Mouse (Mus musculus): ENCODE measurements around the gene Zmynd10. TPM values are rescaled to one million over a fixed set of nuclear protein-coding genes. Genes with fewer than 3 reads are reported as not detected.

Zmynd10 gene
- total and polyA plus RNA-seq, 3 experiments: 1.3 TPM; not detected in 2

DNA sequence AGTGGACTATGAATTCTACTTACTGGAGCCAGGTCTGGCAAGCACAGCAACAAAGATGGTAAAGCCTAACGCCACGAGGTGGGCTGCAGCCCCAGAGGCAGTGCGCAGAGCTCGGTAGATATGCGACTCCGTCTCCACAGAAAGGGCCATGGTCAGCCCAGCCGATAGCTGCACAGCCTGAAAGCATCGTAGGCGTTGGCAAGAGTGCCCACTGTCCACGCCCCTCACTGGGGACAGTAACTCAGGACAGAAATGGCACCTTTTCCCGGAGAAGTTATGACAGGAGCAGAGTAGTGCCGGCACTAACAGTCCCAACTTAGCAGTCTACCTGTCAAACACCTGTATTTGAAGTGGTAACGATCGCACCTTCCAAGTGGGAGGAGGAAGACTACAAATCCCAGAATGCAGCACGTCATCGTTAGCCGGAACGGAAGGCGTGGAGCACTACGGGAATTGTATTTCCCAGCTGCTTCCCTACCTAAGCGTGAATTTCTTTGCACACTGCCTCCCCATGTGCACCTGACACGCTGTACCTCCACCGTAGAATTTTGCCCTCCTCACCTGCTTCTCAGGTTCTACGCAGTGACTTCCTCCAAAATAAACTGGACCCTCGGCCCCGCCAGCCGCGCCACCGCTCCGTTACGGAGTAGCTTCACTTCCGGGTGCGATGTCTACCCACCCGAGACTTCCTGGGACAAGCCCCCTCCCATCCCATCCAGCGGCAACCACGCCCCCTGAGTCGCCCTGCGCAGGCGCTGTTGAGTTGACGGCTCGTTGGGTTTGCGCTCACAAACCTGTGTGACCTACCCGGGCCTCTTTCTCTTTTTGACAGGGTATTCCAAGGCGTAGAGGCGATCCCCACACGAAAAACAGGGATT is 5.4 kb upstream of the Zmynd10 start, which contains the start of the genes Cyb561d2 and Nprl2:
Gene Cyb561d2 (minus strand): TSS at position 720 of the 878 bp plus-strand sequence.
Gene Nprl2 (plus strand): TSS at position 753 of the 878 bp plus-strand sequence.
- no peaks in the 10 kb centered on the region for H3K27me3 ChIP-seq (ENCODE audit: control insufficient read depth, insufficient read depth, low read length)
- WGBS: 1% methylated on average over 46 of the region's 46 CpGs
- TF ChIP-seq POLR2A (IDR thresholded peaks at IDR 0.05; ENCODE audit: insufficient read depth, low read depth, low read length): peak; percentile 84
- TF ChIP-seq CTCF (IDR thresholded peaks at IDR 0.05): no peak
- TF ChIP-seq EP300 (IDR thresholded peaks at IDR 0.05; ENCODE audit: insufficient read depth, low read depth, low read length): peak; percentile 66
- H3K79me2 ChIP-seq (replicated peaks; ENCODE audit: control insufficient read depth, insufficient read depth, low read length): no peaks in the 10 kb centered on the region
- peak within 1 kb of the TSS; percentile 69 for H3K9ac ChIP-seq (ENCODE audit: low read depth, low read length)
- peak within 1 kb of the TSS; percentile 75 for H3K4me3 ChIP-seq
- peaks cover 6% of the 10 kb centered on the region for H3K4me1 ChIP-seq (ENCODE audit: control insufficient read depth, insufficient read depth, low read length)
- H3K27ac ChIP-seq: peak within 1 kb of the TSS; percentile 76
- intact Hi-C loops (cut with DNase I): loop anchor here (1.0 to 10.0 kb wide), 2 partner anchors 8 to 857 kb away; partner anchors contain the start of genes Tex264 and Tmem115
- H3K36me3 ChIP-seq (ENCODE audit: control insufficient read depth, insufficient read depth, low read length): peaks cover 3% of the 10 kb centered on the region; the same call in 1 of the 2 replicates
- peak; percentile 95 to 96 for DNase-seq

DNA sequence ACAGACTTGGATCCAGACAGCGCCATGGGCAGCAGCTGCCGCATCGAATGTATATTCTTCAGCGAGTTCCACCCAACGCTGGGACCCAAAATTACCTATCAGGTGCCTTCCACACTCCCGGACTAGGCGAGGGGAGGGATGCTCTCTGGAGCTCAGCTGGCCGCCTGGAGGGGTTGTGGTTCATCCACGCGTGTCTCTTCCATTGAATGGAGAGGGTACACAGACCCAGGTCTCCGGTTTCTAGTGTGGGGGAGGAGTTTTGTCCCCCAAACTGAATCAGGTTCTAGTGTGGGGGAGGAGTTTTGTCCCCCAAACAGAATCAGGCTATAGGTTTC is 4.8 kb upstream of the Zmynd10 start:
- H3K27me3 ChIP-seq (ENCODE audit: control insufficient read depth, insufficient read depth, low read length): no peaks in the 10 kb centered on the region
- intact Hi-C loops (cut with DNase I): loop anchor here (1.0 to 10.0 kb wide), 2 partner anchors 9 to 858 kb away; partner anchors contain the start of genes Tex264 and Tmem115
- peak overlapping the region; percentile 76 for H3K27ac ChIP-seq
- H3K4me1 ChIP-seq (ENCODE audit: control insufficient read depth, insufficient read depth, low read length): peaks cover 5% of the 10 kb centered on the region; the same call in 1 of the 2 replicates
- 2% methylated on average over 11 of the region's 11 CpGs for WGBS
- no peaks in the 10 kb centered on the region for H3K79me2 ChIP-seq (replicated peaks; ENCODE audit: control insufficient read depth, insufficient read depth, low read length)
- no peak for DNase-seq
- H3K36me3 ChIP-seq (ENCODE audit: control insufficient read depth, insufficient read depth, low read length): no peaks in the 10 kb centered on the region
- no peak for TF ChIP-seq EP300 (IDR thresholded peaks at IDR 0.05; ENCODE audit: insufficient read depth, low read depth, low read length)
- TF ChIP-seq CTCF (IDR thresholded peaks at IDR 0.05): no peak
- peak overlapping the region; percentile 75 for H3K4me3 ChIP-seq
- peak overlapping the region; percentile 69 for H3K9ac ChIP-seq (ENCODE audit: low read depth, low read length)

DNA sequence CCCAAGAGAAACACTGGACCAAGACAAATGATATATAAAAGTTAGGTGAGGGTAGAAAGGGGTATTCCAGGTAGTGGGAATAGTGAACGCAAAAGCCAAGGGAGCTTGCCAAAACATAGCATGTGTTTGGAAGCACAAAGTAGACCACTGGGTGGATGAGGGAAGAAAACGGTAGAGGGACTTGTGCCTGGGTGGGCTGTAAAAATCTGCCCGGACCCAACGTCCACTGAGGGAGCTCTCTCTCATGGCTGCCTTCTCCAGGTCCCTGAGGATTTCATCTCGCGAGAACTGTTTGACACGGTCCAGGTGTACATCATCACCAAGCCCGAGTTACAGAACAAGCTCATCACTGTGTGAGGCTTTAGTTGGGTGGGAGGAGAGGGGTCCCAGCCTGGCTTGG is 4.4 kb upstream of the Zmynd10 start:
- WGBS: 35% methylated on average over 8 of the region's 8 CpGs
- intact Hi-C loops (cut with DNase I): loop anchor here (1.0 to 10.0 kb wide), 2 partner anchors 9 to 858 kb away; partner anchors contain the start of genes Tex264 and Tmem115
- H3K79me2 ChIP-seq (replicated peaks; ENCODE audit: control insufficient read depth, insufficient read depth, low read length): no peaks in the 10 kb centered on the region
- no peaks in the 10 kb centered on the region for H3K27me3 ChIP-seq (ENCODE audit: control insufficient read depth, insufficient read depth, low read length)
- H3K36me3 ChIP-seq (ENCODE audit: control insufficient read depth, insufficient read depth, low read length): no peaks in the 10 kb centered on the region
- no peak for TF ChIP-seq CTCF (IDR thresholded peaks at IDR 0.05)
- no peak for TF ChIP-seq POLR2A (IDR thresholded peaks at IDR 0.05; ENCODE audit: insufficient read depth, low read depth, low read length)
- TF ChIP-seq EP300 (IDR thresholded peaks at IDR 0.05; ENCODE audit: insufficient read depth, low read depth, low read length): no peak
- peak overlapping the region; percentile 75 for H3K4me3 ChIP-seq
- H3K27ac ChIP-seq: no peak overlapping the region; the same call in 1 of the 2 replicates
- DNase-seq: no peak
- no peak overlapping the region; the same call in 1 of the 2 replicates for H3K9ac ChIP-seq (ENCODE audit: low read depth, low read length)
- H3K4me1 ChIP-seq (ENCODE audit: control insufficient read depth, insufficient read depth, low read length): peaks cover 5% of the 10 kb centered on the region; the same call in 1 of the 2 replicates

DNA sequence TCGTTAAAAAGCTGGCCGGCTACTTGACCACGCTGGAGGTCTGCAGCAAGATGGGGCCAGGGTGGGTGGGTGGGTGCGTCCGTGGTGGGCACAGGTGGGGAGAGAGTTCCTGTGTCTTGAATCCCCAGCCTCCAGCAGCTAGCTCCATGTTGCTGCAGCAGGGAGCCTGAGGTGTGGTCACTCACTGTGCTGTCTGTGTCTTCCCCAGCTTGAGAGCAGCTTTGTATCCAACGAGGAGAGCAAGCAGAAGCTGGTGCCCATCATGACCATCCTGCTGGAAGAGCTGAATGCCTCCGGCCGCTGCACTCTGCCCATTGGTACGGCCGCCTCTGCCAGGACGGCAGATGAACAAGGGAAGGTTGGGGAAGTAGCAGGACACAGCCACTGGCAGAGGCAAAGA is 3.8 kb upstream of the Zmynd10 start:
- intact Hi-C loops (cut with DNase I): loop anchor here (10.0 kb wide), 1 partner anchor 858 kb away; the partner anchor contains the start of gene Tex264
- Histone ChIP-seq H3K79me2 (replicated peaks; ENCODE audit: control insufficient read depth, insufficient read depth, low read length) (no peaks in the 10 kb centered on the region), H3K4me1 (ENCODE audit: control insufficient read depth, insufficient read depth, low read length) (peaks cover 5% of the 10 kb centered on the region; the same call in 1 of the 2 replicates), H3K27ac (no peak overlapping the region), H3K4me3 (no peak overlapping the region), H3K9ac (ENCODE audit: low read depth, low read length) (no peak overlapping the region), H3K36me3 (ENCODE audit: control insufficient read depth, insufficient read depth, low read length) (no peaks in the 10 kb centered on the region), H3K27me3 (ENCODE audit: control insufficient read depth, insufficient read depth, low read length) (no peaks in the 10 kb centered on the region)
- 85% methylated on average over 11 of the region's 11 CpGs for WGBS
- TF ChIP-seq CTCF (IDR thresholded peaks at IDR 0.05) (no peak), POLR2A (IDR thresholded peaks at IDR 0.05; ENCODE audit: insufficient read depth, low read depth, low read length) (no peak), EP300 (IDR thresholded peaks at IDR 0.05; ENCODE audit: insufficient read depth, low read depth, low read length) (no peak)
- no peak for DNase-seq

DNA sequence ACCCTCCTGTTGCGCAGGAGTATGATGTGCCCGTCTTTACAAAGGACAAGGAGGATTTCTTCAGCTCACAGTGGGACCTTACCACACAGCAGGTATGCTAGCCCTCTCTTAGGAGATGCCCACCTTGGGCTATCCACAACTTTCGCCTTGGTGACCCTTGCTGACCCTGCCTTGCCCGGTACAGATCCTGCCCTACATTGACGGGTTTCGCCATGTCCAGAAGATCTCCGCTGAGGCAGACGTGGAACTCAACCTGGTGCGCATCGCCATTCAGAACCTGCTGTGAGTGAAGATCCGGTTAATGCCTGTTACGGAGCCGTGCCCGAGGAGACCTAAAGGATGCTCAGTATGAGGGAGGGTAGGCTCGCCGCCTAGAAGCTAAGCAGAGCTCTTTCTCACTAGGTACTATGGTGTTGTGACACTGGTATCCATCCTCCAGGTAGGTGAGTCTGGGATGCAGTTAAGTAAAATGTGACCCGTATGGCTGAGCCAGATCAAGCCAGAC is 2.9 kb upstream of the Zmynd10 start:
- H3K27me3 ChIP-seq (ENCODE audit: control insufficient read depth, insufficient read depth, low read length): no peaks in the 10 kb centered on the region
- H3K36me3 ChIP-seq (ENCODE audit: control insufficient read depth, insufficient read depth, low read length): no peaks in the 10 kb centered on the region
- WGBS: 96% methylated on average over 17 of the region's 17 CpGs
- DNase-seq: no peak
- peaks cover 5% of the 10 kb centered on the region; the same call in 1 of the 2 replicates for H3K4me1 ChIP-seq (ENCODE audit: control insufficient read depth, insufficient read depth, low read length)
- intact Hi-C loops (cut with DNase I): loop anchor here (10.0 kb wide), 1 partner anchor 859 kb away; the partner anchor contains the start of gene Tex264
- no peaks in the 10 kb centered on the region for H3K79me2 ChIP-seq (replicated peaks; ENCODE audit: control insufficient read depth, insufficient read depth, low read length)
- H3K27ac ChIP-seq: no peak overlapping the region
- H3K4me3 ChIP-seq: no peak overlapping the region
- no peak overlapping the region for H3K9ac ChIP-seq (ENCODE audit: low read depth, low read length)
- TF ChIP-seq EP300 (IDR thresholded peaks at IDR 0.05; ENCODE audit: insufficient read depth, low read depth, low read length): no peak

Measured in heart, adult 2 months (tissue).